Mouse (Mus musculus) E14TG2a.4 (cell line): Measurements from ENCODE around the gene Ppfibp1.

ENCODE experiments used
- CTCF ChIP-seq: conservative IDR thresholded peaks from 2 replicates; pipeline ENCODE4 v1.5.1; 2014; ENCODE audit warnings: low read length
- NANOG ChIP-seq: IDR thresholded peaks from 2 replicates; pipeline ENCODE4 v1.6.1; 2014; ENCODE audit warnings: borderline replicate concordance, low read length, mixed read lengths
- POU5F1 ChIP-seq: IDR thresholded peaks from 2 replicates; pipeline ENCODE4 v1.6.1; 2014; ENCODE audit warnings: low read length, borderline replicate concordance

DNA sequence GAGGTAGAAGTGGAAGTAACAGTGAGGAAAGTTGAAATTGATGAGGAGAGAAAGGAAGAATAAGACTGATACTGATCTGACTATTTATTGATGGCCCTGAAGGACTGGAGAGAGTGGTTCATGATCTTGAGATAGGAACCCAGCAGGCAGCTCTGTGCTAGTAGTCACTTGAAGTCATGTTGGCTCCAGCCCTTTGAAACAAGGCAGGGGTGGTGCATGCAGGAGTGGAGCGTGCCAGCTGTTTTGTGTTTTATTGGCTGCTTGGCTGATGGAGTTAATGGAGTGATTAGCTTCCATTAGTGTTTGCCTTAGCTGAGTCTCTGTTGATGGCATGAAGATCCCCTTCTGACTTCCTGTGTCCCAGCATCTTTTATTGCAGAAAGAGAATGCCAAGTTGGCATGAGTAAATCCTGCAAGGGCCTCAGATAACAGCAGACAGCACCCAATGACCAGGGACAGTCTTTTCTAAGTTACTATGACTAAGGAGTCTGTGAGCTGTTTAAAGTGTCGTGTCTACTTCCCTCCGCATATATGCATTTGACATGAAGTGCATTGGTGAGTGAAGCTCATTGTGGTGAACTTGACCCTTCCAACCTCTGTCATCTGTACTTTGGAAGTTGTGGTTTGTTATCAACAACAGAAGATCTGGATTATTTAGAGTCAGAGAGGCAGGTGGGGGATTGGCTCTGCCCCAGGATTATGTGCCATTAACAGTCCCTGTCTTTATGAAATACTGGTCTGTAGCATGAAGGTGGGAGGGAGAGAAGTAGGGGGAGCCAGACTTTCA lies 17.9 kb downstream of the Ppfibp1 start:
- TF ChIP-seq CTCF (no peak), POU5F1 (no peak), NANOG (no peak)
